Mouse (Mus musculus): ENCODE measurements at regions not wholly inside any gene's neighbourhood (a gene's known extent, or its start where the extent isn't known, plus 50 kb on each side); places are given as distances from the start of the nearest gene placed in this dataset.

GRCm38 (mm10) chr2:19714025-19714424 lies 56.5 kb downstream of the Otud1 start:
- CTCF ChIA-PET = interaction anchor here (0.6 kb wide), 1 partner anchor 160 kb away, joined by 17 read pairs; no protein-coding TSS in a partner anchor

- CTCF ChIA-PET = interaction anchor here (0.6 to 1.2 kb wide), 2 partner anchors 19 to 77 kb away, joined by 3 to 11 read pairs; no protein-coding TSS in a partner anchor
Measured at GRCm38 (mm10) chr2:19715564-19716238, 58.1 kb downstream of the Otud1 start.

DNA sequence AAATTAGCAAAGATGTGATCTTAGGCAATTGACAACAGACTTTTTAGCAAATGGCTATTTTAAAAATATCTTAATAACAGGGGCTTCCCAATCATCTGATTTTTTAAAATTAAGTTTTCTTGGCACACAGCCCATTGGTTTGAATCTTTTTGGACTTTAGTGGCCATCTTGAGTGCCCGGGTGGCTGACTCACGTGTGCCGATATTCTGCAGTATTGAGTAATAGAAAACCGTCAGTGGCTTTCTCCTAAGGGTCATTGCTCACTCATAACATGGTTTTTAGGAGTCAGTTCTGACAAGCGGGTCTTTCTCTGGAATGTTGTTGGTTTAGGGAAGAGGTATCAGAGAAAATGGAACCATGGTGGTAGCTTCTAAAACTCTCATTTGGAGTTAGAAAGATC lies 58.8 kb downstream of the Otud1 start:
- CTCF ChIA-PET = interaction anchor here (0.6 to 1.2 kb wide), 2 partner anchors 18 to 78 kb away, joined by 3 to 11 read pairs; no protein-coding TSS in a partner anchor

DNA sequence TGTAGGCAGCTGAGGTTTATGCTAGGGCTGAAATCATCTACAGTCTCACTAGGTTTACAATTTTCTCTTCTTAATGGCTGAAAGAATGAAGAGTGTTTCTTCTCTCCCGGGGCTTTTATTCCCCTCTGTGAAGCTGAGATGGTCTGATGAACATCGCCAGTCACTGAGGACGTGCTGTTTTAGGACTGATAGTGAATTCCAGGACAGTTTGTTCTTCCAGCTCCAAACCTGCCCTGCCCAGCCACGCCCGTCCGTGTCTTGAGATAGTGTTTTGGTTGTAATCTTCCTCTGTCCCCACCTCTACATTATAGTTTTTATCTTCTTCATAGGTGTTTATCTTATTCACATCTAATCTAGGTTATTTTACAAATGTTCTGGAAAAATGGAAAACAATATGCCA lies 68.5 kb downstream of the Otud1 start:
- CTCF ChIA-PET = interaction anchor here (0.5 kb wide), 1 partner anchor 114 kb away, joined by 3 read pairs; no protein-coding TSS in a partner anchor

DNA sequence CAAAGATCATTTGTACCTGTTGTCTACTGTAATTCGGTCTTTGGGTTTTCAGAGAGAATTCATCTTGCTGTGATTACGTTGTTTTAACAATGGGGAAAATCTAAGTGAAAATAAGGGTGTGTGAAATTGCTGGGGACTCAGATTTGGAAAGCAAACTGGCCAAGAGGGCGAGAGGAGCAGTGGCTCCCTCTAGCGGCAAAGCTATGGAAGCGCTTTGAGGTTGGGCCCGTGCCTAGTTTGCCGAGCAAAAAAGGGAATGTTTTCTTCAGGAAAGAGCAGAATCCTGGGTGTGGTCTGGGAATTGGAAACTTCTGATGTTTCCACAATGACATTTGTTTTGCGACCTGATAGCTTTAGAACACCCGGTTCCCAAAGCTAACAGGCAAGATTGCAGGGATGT lies 69.4 kb downstream of the Otud1 start:
- CTCF ChIA-PET = interaction anchor here (0.7 kb wide), 1 partner anchor 190 kb away, joined by 3 read pairs; no protein-coding TSS in a partner anchor

GRCm38 (mm10) chr2:19732922-19733859 lies 75.6 kb downstream of the Otud1 start:
- CTCF ChIA-PET = no interaction called here

GRCm38 (mm10) chr2:19734164-19734870 lies 76.8 kb downstream of the Otud1 start:
- CTCF ChIA-PET = interaction anchor here (0.7 kb wide), 1 partner anchor 19 kb away, joined by 3 read pairs; no protein-coding TSS in a partner anchor

GRCm38 (mm10) chr2:19741508-19741907 lies 84.0 kb downstream of the Otud1 start:
- CTCF ChIA-PET = no interaction called here

DNA sequence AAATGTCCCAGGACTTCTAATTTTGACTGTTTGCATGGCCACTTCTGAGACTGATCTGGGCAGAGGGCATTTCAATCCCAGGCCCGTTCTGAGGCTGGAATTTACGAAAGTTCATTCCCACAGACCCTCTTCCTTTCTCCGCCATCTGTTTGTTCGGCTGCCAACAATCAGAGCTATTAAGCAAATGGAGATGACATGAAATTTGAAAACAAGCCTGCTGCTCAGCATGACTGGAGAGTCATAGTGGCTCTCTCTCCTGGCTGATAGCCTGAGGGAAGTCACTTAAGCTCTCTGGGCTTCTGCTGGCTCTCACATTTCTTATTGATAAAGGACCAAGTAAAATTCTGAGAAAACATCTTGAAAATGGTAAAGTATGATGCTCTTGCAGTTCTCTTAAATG lies 85.9 kb downstream of the Otud1 start:
- CTCF ChIA-PET = no interaction called here

GRCm38 (mm10) chr2:19744986-19745660 lies 87.6 kb downstream of the Otud1 start:
- CTCF ChIA-PET = interaction anchor here (0.7 kb wide), 1 partner anchor 459 kb away, joined by 3 read pairs; no protein-coding TSS in a partner anchor

DNA sequence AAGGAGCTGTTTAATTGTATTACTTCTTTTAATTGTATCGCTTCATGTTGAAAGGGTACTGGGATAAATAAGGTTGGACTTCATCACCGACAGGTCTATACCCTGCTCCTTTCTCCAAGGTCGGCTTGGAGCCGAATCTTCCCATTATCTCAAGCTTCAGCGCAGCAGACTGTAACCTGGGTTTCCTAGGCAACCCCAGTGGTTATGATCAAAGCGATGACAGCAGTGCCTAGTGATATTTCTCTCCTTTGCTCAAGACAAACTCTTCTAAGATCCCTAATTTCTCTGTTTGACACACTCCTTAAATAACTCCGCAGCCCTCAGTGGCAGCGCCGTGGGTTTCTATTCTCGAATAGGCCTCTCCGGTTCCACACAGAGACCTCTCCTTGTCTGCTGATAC lies 95.2 kb downstream of the Otud1 start:
- CTCF ChIA-PET = no interaction called here

- CTCF ChIA-PET = no interaction called here
Measured at GRCm38 (mm10) chr2:19753479-19753878, 95.9 kb downstream of the Otud1 start.

GRCm38 (mm10) chr2:19757910-19758309 lies 100.4 kb downstream of the Otud1 start:
- CTCF ChIA-PET = no interaction called here

- CTCF ChIA-PET = no interaction called here
Measured at GRCm38 (mm10) chr2:19759169-19759568, 101.6 kb downstream of the Otud1 start.

DNA sequence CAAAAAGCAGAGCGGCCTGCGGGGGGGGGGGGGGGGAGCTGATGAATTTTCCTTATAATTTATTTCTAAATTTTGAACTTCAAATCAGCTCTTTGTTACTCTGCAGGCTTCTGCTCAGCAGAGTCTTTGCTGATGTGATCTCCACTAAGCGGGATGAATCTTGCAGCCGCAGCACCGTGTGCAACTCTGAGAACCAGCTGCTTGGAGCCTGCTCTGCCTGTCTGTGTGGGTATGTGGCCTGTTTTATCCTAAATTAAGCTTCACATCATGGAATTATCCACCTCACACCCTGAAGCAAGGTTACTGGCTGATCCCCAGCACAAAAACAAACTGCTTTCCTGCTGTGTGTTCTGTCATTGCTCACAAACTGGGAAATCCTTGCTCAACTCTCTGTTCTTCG lies 102.0 kb downstream of the Otud1 start:
- CTCF ChIA-PET = no interaction called here

- CTCF ChIA-PET = no interaction called here
Measured at GRCm38 (mm10) chr2:19762996-19763395, 105.4 kb downstream of the Otud1 start.

GRCm38 (mm10) chr2:19784913-19785312 lies 124.7 kb upstream of the Etl4 start:
- CTCF ChIA-PET = no interaction called here

GRCm38 (mm10) chr2:19785663-19786260 lies 123.8 kb upstream of the Etl4 start:
- CTCF ChIA-PET = no interaction called here

DNA sequence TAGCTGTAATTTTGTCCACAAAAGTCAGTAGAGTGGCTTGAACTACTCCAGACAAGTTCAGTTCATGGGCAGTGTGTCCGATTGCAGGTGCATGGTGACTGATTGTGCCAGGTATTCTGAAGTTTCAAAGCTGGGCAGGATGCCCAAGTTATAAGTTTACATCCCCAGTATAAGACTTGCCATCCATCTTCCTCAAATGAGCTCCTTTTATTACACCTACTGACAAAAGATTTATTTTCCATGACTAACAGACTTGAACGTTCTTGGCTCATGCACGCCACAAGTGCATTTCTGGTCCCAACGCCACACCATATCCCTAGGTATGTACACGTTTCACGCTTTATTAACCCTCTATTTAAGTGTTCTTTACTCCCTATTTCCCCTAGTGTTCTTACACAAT lies 117.4 kb upstream of the Etl4 start:
- CTCF ChIA-PET = interaction anchor here (0.6 kb wide), 1 partner anchor 203 kb away, joined by 4 read pairs; no protein-coding TSS in a partner anchor

GRCm38 (mm10) chr2:19796790-19797189 lies 112.8 kb upstream of the Etl4 start:
- CTCF ChIA-PET = no interaction called here

Measured in spleen, embryonic (tissue).